Mouse (Mus musculus): ENCODE measurements around the gene Gpr25. TPM values are rescaled to one million over a fixed set of nuclear protein-coding genes. Genes with fewer than 3 reads are reported as not detected.

Gene Gpr25
- polyA plus RNA-seq (2012; rRNA removed): 0.13 and 0.75 TPM in 2 replicates

GRCm38 (mm10) chr1:136260635-136261238, at the start of gene Gpr25:
Gene Gpr25, minus strand, starts transcription at chr1:136260873.

GRCm38 (mm10) chr1:136233892-136234594, 26.6 kb downstream of the Gpr25 start, which contains the start of gene Inava:
Gene Inava, minus strand, starts transcription at chr1:136234264.

GRCm38 (mm10) chr1:136212803-136213202, 47.9 kb downstream of the Gpr25 start, which contains the start of gene Mroh3:
Gene Mroh3, minus strand, starts transcription at chr1:136212828.

Other genes with a start within 250 kb of the Gpr25 start
- gene Ascl5, start 210.1 kb downstream of the Gpr25 start, polyA plus RNA-seq (2012; rRNA removed): not detected in 2 replicates
- 1.3 and 2.5 TPM in 2 replicates for gene Cacna1s, start 208.1 kb downstream of the Gpr25 start, polyA plus RNA-seq (2012; rRNA removed)
- gene Kif21b, start 129.5 kb downstream of the Gpr25 start, polyA plus RNA-seq (2012; rRNA removed): 2.4 and 2.6 TPM in 2 replicates
- gene Mroh3, start 48.0 kb downstream of the Gpr25 start, polyA plus RNA-seq (2012; rRNA removed): 1.6 and 2.6 TPM in 2 replicates
- gene Inava, start 26.6 kb downstream of the Gpr25 start, polyA plus RNA-seq (2012; rRNA removed): 54.0 and 55.3 TPM in 2 replicates
- 3.8 and 5.4 TPM in 2 replicates for gene Camsap2, start 85.2 kb upstream of the Gpr25 start, polyA plus RNA-seq (2012; rRNA removed)
- gene Ddx59, start 154.4 kb upstream of the Gpr25 start, polyA plus RNA-seq (2012; rRNA removed): 0.40 and 0.57 TPM in 2 replicates
- gene Kif14, start 205.5 kb upstream of the Gpr25 start, polyA plus RNA-seq (2012; rRNA removed): 0.25 and 0.28 TPM in 2 replicates